In genomic region chr10:79683726-79684640, GRCm38 (mm10) we compare ENCODE assay signal across 8 mouse cellular contexts. TPM values are rescaled to one million over a fixed set of nuclear protein-coding genes. Genes with fewer than 3 reads are reported as not detected.
DNase-seq lines count a peak whose midpoint lies in the region; ATAC-seq lines count a peak whose summit lies in the region.

No protein-coding gene starts in this region.

- intact Hi-C loops in heart, postnatal 14 days (cut with DNase I) = no loop called here

- WGBS in kidney, embryonic 15.5 days = 76% methylated on average over 6 of the region's 6 CpGs
- 82% methylated on average over 6 of the region's 6 CpGs for WGBS in embryonic facial prominence, embryonic 15.5 days
- 73% methylated on average over 6 of the region's 6 CpGs for WGBS in liver, embryonic 15.5 days (ENCODE audit: insufficient replicate concordance)

- peak overlapping the region; percentile 87 for H3K4me3 ChIP-seq in kidney, embryonic 15.5 days (replicated peaks)
- H3K4me3 ChIP-seq in embryonic facial prominence, embryonic 15.5 days (replicated peaks) = peak overlapping the region; percentile 83
- peak overlapping the region; percentile 72 for H3K4me3 ChIP-seq in liver, embryonic 15.5 days (replicated peaks)

- H3K9ac ChIP-seq in kidney, embryonic 15.5 days = peak overlapping the region; percentile 86
- peak overlapping the region; percentile 77 for H3K9ac ChIP-seq in embryonic facial prominence, embryonic 15.5 days
- H3K9ac ChIP-seq in liver, embryonic 15.5 days = peak overlapping the region; percentile 84

- ATAC-seq in kidney, embryonic 15.5 days (replicated peaks; ENCODE audit: low FRiP score) = no peak
- no peak for ATAC-seq in embryonic facial prominence, embryonic 15.5 days (ENCODE audit: insufficient number of reproducible peaks, low FRiP score, low TSS enrichment, low read depth)
- ATAC-seq in liver, embryonic 15.5 days (ENCODE audit: insufficient read depth) = no peak
- ATAC-seq in erythroid progenitor cell, adult 5-6 weeks (replicated peaks; ENCODE audit: low FRiP score, poor library complexity, severe bottlenecking) = no peak

- H3K4me1 ChIP-seq in kidney, embryonic 15.5 days = peaks cover 25% of the 10 kb centered on the region
- peaks cover 21% of the 10 kb centered on the region for H3K4me1 ChIP-seq in embryonic facial prominence, embryonic 15.5 days
- peaks cover 45% of the 10 kb centered on the region for H3K4me1 ChIP-seq in liver, embryonic 15.5 days (replicated peaks)

- H3K27me3 ChIP-seq in kidney, embryonic 15.5 days = no peaks in the 10 kb centered on the region
- no peaks in the 10 kb centered on the region for H3K27me3 ChIP-seq in embryonic facial prominence, embryonic 15.5 days
- H3K27me3 ChIP-seq in liver, embryonic 15.5 days = no peaks in the 10 kb centered on the region; the same call in 1 of the 2 replicates

- no peak for DNase-seq in kidney, postnatal 10 days
- DNase-seq in heart, postnatal 14 days = peak; percentile 55 to 58
- no peak for DNase-seq in urinary bladder, postnatal 14 days (ENCODE audit: low spot score)
- DNase-seq in T-cell, adult 2 months (ENCODE audit: low spot score) = no peak

- peaks cover 52% of the 10 kb centered on the region for H3K36me3 ChIP-seq in kidney, embryonic 15.5 days
- peaks cover 49% of the 10 kb centered on the region for H3K36me3 ChIP-seq in embryonic facial prominence, embryonic 15.5 days
- H3K36me3 ChIP-seq in liver, embryonic 15.5 days (replicated peaks) = peaks cover 55% of the 10 kb centered on the region

- H3K9me3 ChIP-seq in kidney, embryonic 15.5 days (replicated peaks) = no peaks in the 10 kb centered on the region
- H3K9me3 ChIP-seq in embryonic facial prominence, embryonic 15.5 days (replicated peaks) = no peaks in the 10 kb centered on the region
- no peaks in the 10 kb centered on the region for H3K9me3 ChIP-seq in liver, embryonic 15.5 days (replicated peaks)

- H3K4me2 ChIP-seq in kidney, embryonic 15.5 days = peak overlapping the region; percentile 89
- peak overlapping the region; percentile 88 for H3K4me2 ChIP-seq in embryonic facial prominence, embryonic 15.5 days (replicated peaks)
- peak overlapping the region; percentile 89 for H3K4me2 ChIP-seq in liver, embryonic 15.5 days

- no peak overlapping the region; the same call in 1 of the 2 replicates for H3K27ac ChIP-seq in kidney, embryonic 15.5 days
- H3K27ac ChIP-seq in embryonic facial prominence, embryonic 15.5 days (replicated peaks) = 0 out of 2 replicates have a peak overlapping the region, but pooled peaks have one; percentile 78
- H3K27ac ChIP-seq in liver, embryonic 15.5 days (replicated peaks) = peak overlapping the region; percentile 99

RNA-seq across cellular contexts. Expression of gene Cdc34, which starts 2.0 kb away (rescaled TPM):
- 88.4 and 100 TPM in 2 replicates for polyA plus RNA-seq in kidney, embryonic 15.5 days (2015; fragmentation: Nextera tagmentation; extraction: Ambion mirVana)
- polyA plus RNA-seq in embryonic facial prominence, embryonic 15.5 days (2015; fragmentation: Nextera tagmentation; extraction: Ambion mirVana) = 94.8 and 96.8 TPM in 2 replicates
- total RNA-seq in heart, postnatal 14 days (2021) = 100 to 1,000 TPM; 158 to 159 TPM
- polyA plus RNA-seq in liver, embryonic 15.5 days (2015; fragmentation: Nextera tagmentation; extraction: Ambion mirVana) = 105 and 107 TPM in 2 replicates
- total RNA-seq in erythroid progenitor cell, adult 5-6 weeks (2015; ENCODE audit: low replicate concordance) = 42.2 and 66.7 TPM in 2 replicates
- total RNA-seq in erythroid progenitor cell, adult 5-6 weeks (2017; ENCODE audit: low replicate concordance) = 82.7 and 87.2 TPM in 2 replicates

RNA-seq across cellular contexts. Expression of gene Gzmm, which starts 4.8 kb away (rescaled TPM):
- polyA plus RNA-seq in kidney, embryonic 15.5 days (2015; fragmentation: Nextera tagmentation; extraction: Ambion mirVana) = 0.50 and 0.95 TPM in 2 replicates
- polyA plus RNA-seq in embryonic facial prominence, embryonic 15.5 days (2015; fragmentation: Nextera tagmentation; extraction: Ambion mirVana) = 0.89 and 1.5 TPM in 2 replicates
- 1 to 10 TPM; 4.5 to 5.4 TPM for total RNA-seq in heart, postnatal 14 days (2021)
- 0.15 and 0.37 TPM in 2 replicates for polyA plus RNA-seq in liver, embryonic 15.5 days (2015; fragmentation: Nextera tagmentation; extraction: Ambion mirVana)
- not detected in 2 replicates for total RNA-seq in erythroid progenitor cell, adult 5-6 weeks (2015; ENCODE audit: low replicate concordance)
- total RNA-seq in erythroid progenitor cell, adult 5-6 weeks (2017; ENCODE audit: low replicate concordance) = not detected in 2 replicates

RNA-seq across cellular contexts. Expression of gene Tpgs1, which starts 14.8 kb away (rescaled TPM):
- polyA plus RNA-seq in kidney, embryonic 15.5 days (2015; fragmentation: Nextera tagmentation; extraction: Ambion mirVana) = 71.2 and 81.4 TPM in 2 replicates
- polyA plus RNA-seq in embryonic facial prominence, embryonic 15.5 days (2015; fragmentation: Nextera tagmentation; extraction: Ambion mirVana) = 62.4 and 63.6 TPM in 2 replicates
- total RNA-seq in heart, postnatal 14 days (2021) = 10 to 100 TPM; 21.7 to 23.0 TPM
- polyA plus RNA-seq in liver, embryonic 15.5 days (2015; fragmentation: Nextera tagmentation; extraction: Ambion mirVana) = 21.4 and 23.1 TPM in 2 replicates
- total RNA-seq in erythroid progenitor cell, adult 5-6 weeks (2015; ENCODE audit: low replicate concordance) = 12.2 and 15.9 TPM in 2 replicates
- total RNA-seq in erythroid progenitor cell, adult 5-6 weeks (2017; ENCODE audit: low replicate concordance) = 1.9 and 8.3 TPM in 2 replicates

RNA-seq across cellular contexts. Expression of gene Madcam1, which starts 19.6 kb away (rescaled TPM):
- polyA plus RNA-seq in kidney, embryonic 15.5 days (2015; fragmentation: Nextera tagmentation; extraction: Ambion mirVana) = 2.7 and 2.8 TPM in 2 replicates
- polyA plus RNA-seq in embryonic facial prominence, embryonic 15.5 days (2015; fragmentation: Nextera tagmentation; extraction: Ambion mirVana) = 8.4 and 9.1 TPM in 2 replicates
- total RNA-seq in heart, postnatal 14 days (2021) = under 1 TPM in 1 of 2 experiments, not detected in 1; 0.37 TPM
- polyA plus RNA-seq in liver, embryonic 15.5 days (2015; fragmentation: Nextera tagmentation; extraction: Ambion mirVana) = 0.26 TPM in 1 of 2 replicates, not detected in the other
- total RNA-seq in erythroid progenitor cell, adult 5-6 weeks (2015; ENCODE audit: low replicate concordance) = not detected in 2 replicates
- total RNA-seq in erythroid progenitor cell, adult 5-6 weeks (2017; ENCODE audit: low replicate concordance) = not detected in 2 replicates

RNA-seq across cellular contexts. Expression of gene Bsg, which starts 20.3 kb away (rescaled TPM):
- polyA plus RNA-seq in kidney, embryonic 15.5 days (2015; fragmentation: Nextera tagmentation; extraction: Ambion mirVana) = 913 and 925 TPM in 2 replicates
- polyA plus RNA-seq in embryonic facial prominence, embryonic 15.5 days (2015; fragmentation: Nextera tagmentation; extraction: Ambion mirVana) = 837 and 902 TPM in 2 replicates
- 1,000 to 10,000 TPM; 1,285 to 1,330 TPM for total RNA-seq in heart, postnatal 14 days (2021)
- 980 and 1,043 TPM in 2 replicates for polyA plus RNA-seq in liver, embryonic 15.5 days (2015; fragmentation: Nextera tagmentation; extraction: Ambion mirVana)
- total RNA-seq in erythroid progenitor cell, adult 5-6 weeks (2015; ENCODE audit: low replicate concordance) = 1,896 and 2,324 TPM in 2 replicates
- 1,328 and 1,345 TPM in 2 replicates for total RNA-seq in erythroid progenitor cell, adult 5-6 weeks (2017; ENCODE audit: low replicate concordance)

Comparison
In these comparisons a context has a peak if more than half of its experiments do, and no peak if none do; other contexts are left out.
1. DNase-seq: peak in heart, postnatal 14 days (2 of 2); none in kidney, postnatal 10 days (single experiment), urinary bladder, postnatal 14 days (single experiment) and T-cell, adult 2 months (single experiment).
2. Peak in every context shown above with its lines, with median percentiles within 50 percentile points of each other: H3K4me2 ChIP-seq, H3K4me3 ChIP-seq and H3K9ac ChIP-seq.